Mouse (Mus musculus) stomach, postnatal 0 days (tissue): ENCODE measurements at regions not wholly inside any gene's neighbourhood (a gene's known extent, or its start where the extent isn't known, plus 50 kb on each side); places are given as distances from the start of the nearest gene placed in this dataset.

Experiments
- ATAC-seq: fragments of 200-750 bp; cut with Nextera tagmentation; 2 replicates; pipeline ENCODE4 v1.8.0; 2017; ENCODE audit not compliant: low FRiP score, low TSS enrichment
- DNase-seq: peaks from one replicate; pipeline ENCODE4 v3.0.0-alpha.2; 2016; ENCODE audit warnings: low spot score
- H3K27ac ChIP-seq: fragments of 300-500 bp; sonication (generic); replicated peaks from 2 replicates; pipeline ENCODE4 v1.5.1; 2014; ENCODE audit warnings: mild to moderate bottlenecking, control low read depth
- H3K27me3 ChIP-seq: fragments of 300-500 bp; sonication (generic); 2 replicates; pipeline ENCODE4 v1.6.1; 2014; ENCODE audit warnings: low read length; ENCODE audit not compliant: control insufficient read depth, insufficient read depth
- H3K36me3 ChIP-seq: fragments of 300-500 bp; sonication (generic); 2 replicates; pipeline ENCODE4 v1.6.1; 2014; ENCODE audit warnings: low read length, mixed read lengths; ENCODE audit not compliant: control insufficient read depth, insufficient read depth
- H3K4me1 ChIP-seq: fragments of 300-500 bp; sonication (generic); replicated peaks from 2 replicates; pipeline ENCODE4 v1.6.1; 2014; ENCODE audit warnings: antibody characterized with exemption; ENCODE audit not compliant: control insufficient read depth, insufficient read depth
- H3K4me2 ChIP-seq: fragments of 300-500 bp; sonication (generic); replicated peaks from 2 replicates; pipeline ENCODE4 v1.6.1; 2014; ENCODE audit warnings: low read depth, mild to moderate bottlenecking, control low read depth, moderate library complexity
- H3K4me3 ChIP-seq: fragments of 300-500 bp; sonication (generic); 2 replicates; pipeline ENCODE4 v1.5.1; 2014; ENCODE audit warnings: low read depth, low read length, control low read depth
- H3K9ac ChIP-seq: fragments of 300-500 bp; sonication (generic); 2 replicates; pipeline ENCODE4 v1.6.1; 2014; ENCODE audit warnings: mild to moderate bottlenecking, low read length, control low read depth, mixed read lengths
- H3K9me3 ChIP-seq: fragments of 300-500 bp; sonication (generic); 2 replicates; pipeline ENCODE4 v1.6.1; 2016; ENCODE audit warnings: low read length; ENCODE audit not compliant: control insufficient read depth
- CTCF ChIP-seq: IDR thresholded peaks from 2 replicates; pipeline ENCODE4 v1.5.1; 2016; ENCODE audit warnings: antibody characterized with exemption, low read depth, mild to moderate bottlenecking, moderate library complexity
- EP300 ChIP-seq: optimal IDR thresholded peaks from 2 replicates; pipeline ENCODE3; 2016; ENCODE audit warnings: antibody characterized with exemption
- WGBS: fragments of 180-500 bp; shearing (Covaris S2); extraction: QIAGEN DNeasy Blood & Tissue Kit; methylation state at CpG from one replicate; pipeline ENCODE4 v1.1.7; 2014; 5-methylcytosine and 5-hydroxymethylcytosine counted together

- Histone ChIP-seq H3K36me3 (no peaks in the 10 kb centered on the region), H3K9ac (no peak overlapping the region), H3K27me3 (no peaks in the 10 kb centered on the region), H3K9me3 (no peaks in the 10 kb centered on the region), H3K4me3 (no peak overlapping the region), H3K4me2 (no peak overlapping the region), H3K4me1 (no peaks in the 10 kb centered on the region), H3K27ac (no peak overlapping the region)
- DNase-seq (no peak), ATAC-seq (no peak)
- TF ChIP-seq CTCF: no peak
- TF ChIP-seq EP300: no peak
- WGBS: 70% methylated on average over 2 of the region's 2 CpGs
These were observed 92.1 kb upstream of the Ofcc1 start for GRCm38 (mm10) chr13:40453360-40453759.

- no peak for TF ChIP-seq CTCF
- WGBS: 91% methylated on average over 8 of the region's 8 CpGs
- no peak for DNase-seq
- no peaks in the 10 kb centered on the region for H3K27me3 ChIP-seq
- H3K27ac ChIP-seq: no peak overlapping the region
- no peaks in the 10 kb centered on the region for H3K9me3 ChIP-seq
- H3K4me2 ChIP-seq: no peak overlapping the region
- no peak overlapping the region for H3K9ac ChIP-seq
- no peaks in the 10 kb centered on the region for H3K36me3 ChIP-seq
- H3K4me1 ChIP-seq: no peaks in the 10 kb centered on the region
- ATAC-seq: no peak
- H3K4me3 ChIP-seq: no peak overlapping the region
These were observed 68.6 kb upstream of the Ofcc1 start for GRCm38 (mm10) chr13:40429831-40430230.

GRCm38 (mm10) chr13:40423051-40423450 lies 61.8 kb upstream of the Ofcc1 start:
- ATAC-seq (no peak), DNase-seq (no peak)
- Histone ChIP-seq H3K36me3 (no peaks in the 10 kb centered on the region), H3K4me3 (no peak overlapping the region), H3K27me3 (no peaks in the 10 kb centered on the region), H3K9me3 (no peaks in the 10 kb centered on the region), H3K27ac (no peak overlapping the region), H3K4me2 (no peak overlapping the region), H3K4me1 (no peaks in the 10 kb centered on the region), H3K9ac (no peak overlapping the region)
- WGBS: 80% methylated on average over 3 of the region's 3 CpGs
- TF ChIP-seq CTCF (no peak), EP300 (no peak)

DNA sequence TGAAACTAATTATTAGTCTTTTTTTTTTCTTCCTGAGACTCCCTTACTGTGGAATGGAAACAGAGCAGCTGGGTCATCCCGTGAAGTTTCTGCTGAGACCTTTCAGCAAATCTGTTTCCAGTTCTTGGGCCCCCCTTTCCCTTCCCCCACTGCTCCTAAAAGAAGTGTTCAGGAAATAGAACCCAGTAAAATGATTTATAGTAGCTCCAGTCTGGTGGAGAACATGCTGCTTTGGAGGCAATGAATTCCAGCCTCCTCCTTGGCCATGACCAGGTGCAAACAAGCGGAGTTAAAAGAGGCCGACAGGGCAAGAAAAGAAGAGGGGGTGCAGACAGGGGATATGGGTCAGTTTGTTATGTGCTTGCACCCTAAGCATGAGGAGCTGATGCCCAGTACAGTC lies 56.6 kb upstream of the Ofcc1 start:
- ATAC-seq (no peak), DNase-seq (no peak)
- Histone ChIP-seq H3K9ac (no peak overlapping the region), H3K4me1 (no peaks in the 10 kb centered on the region), H3K4me3 (no peak overlapping the region), H3K27ac (no peak overlapping the region), H3K36me3 (no peaks in the 10 kb centered on the region), H3K27me3 (no peaks in the 10 kb centered on the region), H3K9me3 (no peaks in the 10 kb centered on the region), H3K4me2 (no peak overlapping the region)
- 72% methylated on average over 3 of the region's 3 CpGs for WGBS
- TF ChIP-seq EP300: no peak
- TF ChIP-seq CTCF: no peak

DNA sequence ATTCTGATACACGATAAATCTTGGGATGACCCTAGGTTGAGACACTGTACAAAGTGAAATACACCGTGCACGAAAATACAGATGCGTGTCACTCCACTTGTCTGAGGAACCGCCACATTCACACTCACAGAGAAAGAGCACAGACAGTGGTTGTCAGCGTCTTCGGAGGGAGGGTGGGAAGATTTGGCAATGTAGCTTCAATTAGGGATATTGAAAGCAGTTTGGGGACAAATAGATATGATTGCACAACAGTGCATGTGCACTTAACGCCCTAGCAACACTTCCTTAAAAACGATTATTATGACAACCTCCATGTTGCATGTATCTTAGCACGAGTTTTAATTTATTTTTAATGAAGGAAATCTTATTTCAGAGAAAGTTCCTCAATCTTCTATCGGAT lies 51.8 kb upstream of the Ofcc1 start:
- Histone ChIP-seq H3K4me1 (no peaks in the 10 kb centered on the region), H3K9me3 (no peaks in the 10 kb centered on the region), H3K9ac (no peak overlapping the region), H3K4me2 (no peak overlapping the region), H3K27me3 (no peaks in the 10 kb centered on the region), H3K4me3 (no peak overlapping the region), H3K36me3 (no peaks in the 10 kb centered on the region), H3K27ac (no peak overlapping the region)
- ATAC-seq (no peak), DNase-seq (no peak)
- WGBS: 79% methylated on average over 11 of the region's 11 CpGs
- TF ChIP-seq CTCF (no peak), EP300 (no peak)
